Mouse (Mus musculus): ENCODE measurements around the gene Gm14698.
"Not testable (repeated sequence)": the region's sequence is repeated elsewhere in the genome, so short reads cannot be mapped to it uniquely, and the experiment has no call there.

Gene Gm14698

GRCm38 (mm10) chrX:68821059-68821458 is at the start of gene Gm14698:
Gene Gm14698, plus strand, starts transcription at chrX:68821093.
- peak; percentile 11 for DNase-seq (ENCODE audit: low spot score)

- not testable (repeated sequence) for DNase-seq (ENCODE audit: low spot score)
Observed at GRCm38 (mm10) chrX:68820449-68820848, 444 bp upstream of the Gm14698 start.

GRCm38 (mm10) chrX:68839548-68840444 is 18.9 kb downstream of the Gm14698 start:
- DNase-seq (ENCODE audit: low spot score): no peak

GRCm38 (mm10) chrX:68865145-68865544 is 44.3 kb downstream of the Gm14698 start:
- DNase-seq (ENCODE audit: low spot score): no peak
